Mouse (Mus musculus) intestine, embryonic 15.5 days (tissue): ENCODE results near the gene Nhlh2. TPM values are rescaled to one million over a fixed set of nuclear protein-coding genes. Genes with fewer than 3 reads are reported as not detected.

Experiments used
- ATAC-seq: fragments of 200-750 bp; cut with Nextera tagmentation; 2 replicates; pipeline ENCODE4 v1.8.0; 2017; ENCODE audit warnings: moderate TSS enrichment, moderate library complexity
- H3K27ac ChIP-seq: fragments of 300-500 bp; sonication (generic); 2 replicates; pipeline ENCODE4 v1.5.1; 2015; ENCODE audit warnings: mild to moderate bottlenecking, inconsistent platforms
- H3K27me3 ChIP-seq: fragments of 300-500 bp; sonication (generic); replicated peaks from 2 replicates; pipeline ENCODE4 v1.6.1; 2015; ENCODE audit warnings: inconsistent platforms
- H3K36me3 ChIP-seq: fragments of 300-500 bp; sonication (generic); 2 replicates; pipeline ENCODE4 v1.6.1; 2015; ENCODE audit warnings: inconsistent platforms
- H3K4me1 ChIP-seq: fragments of 300-500 bp; sonication (generic); replicated peaks from 2 replicates; pipeline ENCODE4 v1.6.1; 2015; ENCODE audit warnings: inconsistent platforms
- H3K4me2 ChIP-seq: fragments of 300-500 bp; sonication (generic); replicated peaks from 2 replicates; pipeline ENCODE4 v1.6.1; 2015; ENCODE audit warnings: mild to moderate bottlenecking, inconsistent platforms
- H3K4me3 ChIP-seq: fragments of 300-500 bp; sonication (generic); replicated peaks from 2 replicates; pipeline ENCODE4 v1.5.1; 2015; ENCODE audit warnings: inconsistent platforms
- H3K9ac ChIP-seq: fragments of 300-500 bp; sonication (generic); 2 replicates; pipeline ENCODE4 v1.6.1; 2015; ENCODE audit warnings: inconsistent platforms
- H3K9me3 ChIP-seq: fragments of 300-500 bp; sonication (generic); 2 replicates; pipeline ENCODE4 v1.6.1; 2016; ENCODE audit warnings: inconsistent platforms
- WGBS: fragments of 180-500 bp; shearing (Covaris S2); methylation state at CpG from one replicate; pipeline ENCODE4 v1.1.7; 2015; 5-methylcytosine and 5-hydroxymethylcytosine counted together
- polyA plus RNA-seq: library from polyadenylated mRNA; unstranded; fragments of >200 nt; fragmentation: Nextera tagmentation; extraction: Ambion mirVana; gene quantifications from 2 replicates; pipeline ENCODE4 v1.2.1, GENCODE M21; 2015

Gene Nhlh2
- polyA plus RNA-seq, 1 experiment from 2014 or later = not detected

- Histone ChIP-seq H3K4me1 (peaks cover 4% of the 10 kb centered on the region), H3K4me2 (no peak overlapping the region), H3K4me3 (no peak overlapping the region), H3K36me3 (no peaks in the 10 kb centered on the region), H3K9me3 (no peaks in the 10 kb centered on the region), H3K9ac (no peak overlapping the region), H3K27me3 (no peaks in the 10 kb centered on the region), H3K27ac (peak overlapping the region; percentile 51)
- peak; percentile 93 for ATAC-seq
- 62% methylated on average over 10 of the region's 10 CpGs for WGBS
Measured at GRCm38 (mm10) chr3:102063273-102064120, 53.6 kb downstream of the Nhlh2 start.

DNA sequence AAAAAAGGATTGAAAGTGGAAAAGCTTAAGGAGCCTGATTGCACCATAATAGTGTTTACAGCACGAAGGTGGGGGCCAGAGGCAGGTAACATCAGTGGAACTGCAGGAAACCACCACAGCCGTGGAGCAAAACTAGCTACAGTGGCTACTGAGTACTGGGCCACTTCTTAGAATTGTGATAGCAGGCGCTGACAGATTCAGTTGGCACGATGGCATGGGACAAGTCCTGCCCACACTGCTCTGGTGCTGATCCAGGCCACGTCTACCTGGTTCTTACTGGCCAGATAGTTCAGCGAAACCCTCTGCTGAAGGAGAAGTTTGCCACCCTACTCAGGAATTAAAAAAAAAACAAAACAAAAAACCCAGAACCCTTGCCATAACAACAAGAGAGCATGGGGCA, 54.7 kb downstream of the Nhlh2 start:
- Histone ChIP-seq H3K9me3 (no peaks in the 10 kb centered on the region), H3K4me3 (no peak overlapping the region), H3K4me1 (peaks cover 4% of the 10 kb centered on the region), H3K9ac (no peak overlapping the region), H3K27me3 (no peaks in the 10 kb centered on the region), H3K4me2 (no peak overlapping the region), H3K27ac (no peak overlapping the region), H3K36me3 (no peaks in the 10 kb centered on the region)
- WGBS = 78% methylated on average over 6 of the region's 6 CpGs
- ATAC-seq = no peak

Other genes with a start within 250 kb of the Nhlh2 start
- 5.8 and 6.4 TPM in 2 replicates for gene Mab21l3, start 161.1 kb upstream of the Nhlh2 start, polyA plus RNA-seq
- 6.5 and 6.6 TPM in 2 replicates for gene Slc22a15, start 85.6 kb upstream of the Nhlh2 start, polyA plus RNA-seq
- 1.5 and 1.7 TPM in 2 replicates for gene Casq2, start 76.3 kb downstream of the Nhlh2 start, polyA plus RNA-seq
- gene Vangl1, start 194.6 kb downstream of the Nhlh2 start, polyA plus RNA-seq = 15.1 and 17.4 TPM in 2 replicates